Mouse (Mus musculus) left cerebral cortex, adult 8-10 months (tissue): Measurements from ENCODE around the gene D5Ertd579e. TPM values are rescaled to one million over a fixed set of nuclear protein-coding genes. Genes with fewer than 3 reads are reported as not detected.

Source experiments
- DNase-seq, 2 experiments: peaks; one replicate each; pipeline ENCODE4 v3.0.0; 2022; ENCODE audit warnings: low spot score in 2 of 2
- total RNA-seq, 4 experiments: library from RNA; stranded (reverse); gene quantifications; 2 replicates each; pipeline ENCODE4 v1.2.4; 2022

The D5Ertd579e gene
- total RNA-seq, 4 experiments from 2014 or later: 91.1 to 114 (median 96.7) TPM

- DNase-seq: no peak
Observed at GRCm38 (mm10) chr5:36608939-36609499, 86.8 kb downstream of the D5Ertd579e start.

DNA sequence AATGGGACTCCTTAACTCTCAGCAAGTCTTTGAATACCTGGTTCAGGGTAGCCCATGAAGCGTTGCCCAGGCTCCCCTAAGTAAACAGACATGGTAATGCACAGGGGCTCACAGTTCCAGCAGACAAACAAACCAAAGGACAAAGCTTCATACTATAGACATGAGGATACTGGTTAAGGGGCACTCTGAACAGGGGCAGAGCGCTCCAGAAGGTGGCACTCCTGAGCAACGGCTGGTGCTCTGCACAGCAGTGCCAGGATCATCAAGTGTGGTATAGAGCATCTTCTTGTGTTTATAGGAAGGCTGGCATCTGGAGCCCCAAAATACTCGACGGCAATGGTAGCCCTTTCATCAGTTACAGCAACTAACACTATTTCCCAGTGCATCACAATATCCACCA lies 92.8 kb downstream of the D5Ertd579e start:
- DNase-seq: no peak

- DNase-seq: no peak
Observed at GRCm38 (mm10) chr5:36602028-36602427, 93.8 kb downstream of the D5Ertd579e start.

GRCm38 (mm10) chr5:36601492-36601891 lies 94.3 kb downstream of the D5Ertd579e start:
- DNase-seq: no peak

DNA sequence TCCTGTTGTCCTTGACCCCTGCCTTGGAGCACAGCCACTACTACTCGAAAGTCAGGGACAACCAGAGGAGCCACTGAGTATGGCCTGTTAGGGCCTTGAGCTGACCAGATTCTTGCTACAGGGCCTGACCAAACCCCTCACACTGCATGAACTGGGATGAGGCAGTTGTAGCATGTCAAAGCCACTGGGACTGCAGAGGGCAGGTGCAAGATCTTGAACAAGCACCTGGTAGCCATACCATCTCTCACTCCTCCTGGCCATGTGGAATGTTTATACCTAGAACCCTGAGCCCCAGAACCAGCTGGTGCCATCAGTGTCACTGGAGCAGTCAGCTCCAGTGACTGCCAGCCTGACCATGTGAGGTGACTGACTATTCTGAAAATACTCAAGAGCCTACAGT lies 96.9 kb downstream of the D5Ertd579e start:
- no peak for DNase-seq

- no peak for DNase-seq
Observed at GRCm38 (mm10) chr5:36597653-36598052, 98.2 kb downstream of the D5Ertd579e start.

- no peak for DNase-seq
Observed at GRCm38 (mm10) chr5:36596225-36596624, 99.6 kb downstream of the D5Ertd579e start.

- no peak for DNase-seq
Observed at GRCm38 (mm10) chr5:36595115-36595514, 100.7 kb downstream of the D5Ertd579e start.

- DNase-seq: no peak
Observed at GRCm38 (mm10) chr5:36594344-36594743, 101.5 kb downstream of the D5Ertd579e start.

- no peak for DNase-seq
Observed at GRCm38 (mm10) chr5:36593176-36593575, 102.6 kb downstream of the D5Ertd579e start, which contains the start of gene Tbc1d14. Gene Tbc1d14, minus strand, starts transcription at chr5:36593276.

DNA sequence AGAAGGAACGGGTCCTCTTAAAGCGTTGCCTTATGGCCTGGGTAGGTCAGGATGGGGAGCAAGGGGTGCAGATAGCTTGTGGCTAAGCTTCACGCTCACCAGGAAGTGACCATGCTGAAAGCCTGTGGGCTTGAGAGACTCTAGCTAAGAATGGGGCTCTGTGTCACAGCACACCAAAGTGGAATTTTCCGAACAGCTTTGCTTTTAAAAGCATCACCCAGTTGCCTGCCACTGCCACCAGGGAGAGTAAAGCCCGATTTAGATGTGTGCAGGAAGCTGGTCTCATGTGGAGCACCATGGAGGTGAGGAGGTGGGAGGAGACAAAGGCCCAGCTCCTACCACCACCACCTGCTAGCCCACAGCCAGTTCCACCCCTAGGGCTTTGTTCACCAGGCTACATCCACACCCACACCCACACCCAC lies 105.3 kb downstream of the D5Ertd579e start:
- DNase-seq: peak in 1 of 2 experiments; percentile 77

DNA sequence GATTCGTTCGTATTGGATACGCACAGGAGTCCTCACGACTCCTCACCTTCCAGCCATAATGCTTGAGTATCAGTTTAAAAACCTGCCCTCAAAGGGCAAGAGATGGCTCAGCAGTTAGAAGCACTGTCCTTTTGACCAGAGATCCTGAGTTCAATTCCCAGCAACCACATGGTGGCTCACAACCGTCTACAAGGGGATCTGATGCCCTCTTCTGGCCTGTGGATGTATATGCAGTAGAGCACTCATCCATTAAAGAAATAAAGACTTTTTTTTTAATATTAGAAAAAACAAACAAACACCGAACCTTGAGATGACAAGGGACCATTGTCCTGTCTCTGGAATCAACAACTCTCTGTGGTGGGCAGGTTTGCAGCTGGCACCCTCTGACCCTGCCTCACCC lies 111.5 kb downstream of the D5Ertd579e start:
- no peak for DNase-seq

- DNase-seq: peak; percentile 90 to 99
Observed at GRCm38 (mm10) chr5:36581924-36582642, 113.7 kb downstream of the D5Ertd579e start.

DNA sequence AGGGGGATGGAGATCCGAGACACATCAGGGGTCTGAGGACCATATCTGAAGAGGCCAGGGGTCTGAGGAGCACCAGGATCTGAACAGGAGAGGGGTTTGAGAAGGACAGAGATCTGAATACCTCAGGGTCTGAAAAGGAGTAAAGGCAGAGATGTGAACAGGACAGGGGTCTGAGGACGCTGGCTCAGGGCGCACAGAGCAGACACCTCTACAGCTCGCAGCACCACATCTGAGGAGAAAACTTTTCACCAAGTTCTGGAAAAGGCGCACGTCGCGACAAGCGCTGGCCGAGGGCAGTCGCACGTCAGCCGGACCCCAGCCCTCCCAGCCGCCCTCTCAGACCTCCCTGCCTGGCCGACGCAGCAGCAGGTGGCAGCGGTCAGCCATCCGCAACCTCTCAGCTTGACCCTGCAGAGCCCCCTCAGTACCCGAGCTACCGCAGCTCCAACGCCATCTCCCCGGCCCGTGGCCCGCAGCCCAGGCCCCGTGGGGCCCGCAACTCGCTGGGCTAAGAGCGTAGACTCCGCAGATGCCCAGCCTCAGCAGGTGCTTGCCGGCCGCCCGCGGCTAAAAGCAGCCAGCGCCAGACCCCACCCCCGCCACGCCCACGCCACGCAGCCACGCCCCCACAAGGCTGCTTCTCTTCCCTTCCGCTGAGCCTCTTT lies 114.4 kb downstream of the D5Ertd579e start:
- no peak for DNase-seq

- no peak for DNase-seq
Observed at GRCm38 (mm10) chr5:36579967-36580366, 115.9 kb downstream of the D5Ertd579e start.

- DNase-seq: no peak
Observed at GRCm38 (mm10) chr5:36578982-36579381, 116.8 kb downstream of the D5Ertd579e start.

DNA sequence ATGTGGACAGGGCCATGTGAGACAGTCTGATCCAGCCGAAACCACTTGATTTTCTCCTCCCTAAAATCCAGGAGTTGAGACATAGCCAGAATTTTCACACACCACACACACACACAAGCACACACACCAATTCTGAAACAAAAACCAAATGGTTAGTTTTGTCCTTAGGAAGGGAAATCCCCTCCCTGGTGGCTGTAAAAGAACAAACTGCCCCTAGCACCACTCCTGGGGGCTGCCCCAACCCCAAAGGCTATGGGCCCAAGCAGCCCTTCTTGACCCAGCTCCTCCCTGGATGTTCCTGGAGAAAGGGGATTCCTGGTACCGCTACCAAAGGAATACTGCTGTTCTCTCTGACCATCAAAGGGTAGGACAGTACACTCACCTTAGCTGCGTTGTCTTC lies 119.4 kb downstream of the D5Ertd579e start:
- DNase-seq: no peak

GRCm38 (mm10) chr5:36575745-36576144 lies 120.1 kb downstream of the D5Ertd579e start:
- no peak for DNase-seq

DNA sequence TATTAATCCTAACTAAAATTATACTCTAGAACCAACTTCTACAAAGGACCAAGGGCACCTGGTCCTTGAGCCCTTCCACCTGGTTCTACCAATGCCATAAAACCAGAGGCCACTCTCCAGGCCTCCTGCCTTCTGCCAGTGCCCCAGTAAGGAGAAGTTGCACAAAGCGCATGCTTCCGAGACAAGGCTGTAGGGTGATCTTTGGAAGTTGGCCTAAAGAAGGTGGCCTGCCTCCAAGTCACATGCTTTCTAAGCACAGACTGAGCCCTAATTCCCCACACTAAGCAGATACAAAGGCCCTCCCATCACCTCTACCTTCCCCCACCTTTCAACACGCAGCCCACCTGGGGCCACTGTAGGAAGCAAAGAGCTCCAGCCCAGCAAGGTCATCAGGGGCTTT lies 120.6 kb downstream of the D5Ertd579e start:
- DNase-seq: no peak

DNA sequence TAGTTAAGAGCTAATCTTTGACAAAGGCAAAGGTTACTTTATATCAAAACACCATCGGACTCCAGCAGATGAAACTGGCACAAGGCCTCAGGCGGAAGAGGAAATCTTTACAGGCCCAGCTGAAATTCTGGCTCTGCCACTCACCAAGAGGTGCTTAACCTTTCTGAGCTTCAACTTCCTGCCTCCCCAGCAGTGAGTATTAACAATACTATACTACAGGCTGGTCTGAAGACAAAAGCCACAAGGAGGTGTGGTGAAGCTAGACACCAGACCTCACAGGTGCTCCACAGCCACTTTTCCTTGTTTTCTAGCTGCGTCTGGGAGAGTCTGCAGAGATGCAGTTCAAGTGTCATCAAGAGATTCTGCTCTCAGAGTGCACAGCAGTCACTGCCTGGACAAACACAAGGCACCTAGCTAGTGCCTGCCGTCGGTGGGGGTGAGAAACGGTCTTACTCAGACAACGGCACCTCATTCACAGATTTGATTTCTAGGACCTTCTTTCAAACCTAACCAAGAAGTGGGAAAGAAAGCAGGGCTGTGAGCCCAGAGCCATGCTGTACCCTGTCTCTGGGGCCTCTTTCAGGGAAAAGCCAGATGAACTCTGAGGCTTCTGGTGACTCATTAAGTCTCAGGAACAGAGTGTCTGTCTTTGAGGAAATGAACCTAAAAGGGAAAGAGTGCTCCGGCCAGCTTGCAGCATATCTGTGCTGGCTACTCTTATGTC lies 121.5 kb downstream of the D5Ertd579e start:
- no peak for DNase-seq

DNA sequence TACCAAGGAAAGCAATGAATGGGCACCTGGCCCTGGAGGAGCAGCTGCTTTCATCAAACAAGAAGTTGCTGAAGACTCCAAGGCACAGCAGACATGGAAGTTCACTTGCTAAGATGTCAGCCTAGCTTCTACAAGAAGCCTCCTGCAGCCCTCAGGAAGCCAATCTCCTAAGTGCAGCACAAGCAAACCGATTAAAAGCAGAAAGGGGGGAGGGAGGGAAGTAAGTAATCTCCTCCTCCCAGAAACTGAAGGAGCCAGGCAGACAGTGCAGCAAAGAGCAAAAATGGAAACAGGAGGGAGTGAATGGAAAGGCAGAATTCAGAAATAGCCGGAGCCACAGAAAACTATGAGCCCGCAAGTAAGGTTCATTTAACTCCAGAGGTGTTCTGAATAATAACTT lies 122.5 kb downstream of the D5Ertd579e start:
- no peak for DNase-seq

DNA sequence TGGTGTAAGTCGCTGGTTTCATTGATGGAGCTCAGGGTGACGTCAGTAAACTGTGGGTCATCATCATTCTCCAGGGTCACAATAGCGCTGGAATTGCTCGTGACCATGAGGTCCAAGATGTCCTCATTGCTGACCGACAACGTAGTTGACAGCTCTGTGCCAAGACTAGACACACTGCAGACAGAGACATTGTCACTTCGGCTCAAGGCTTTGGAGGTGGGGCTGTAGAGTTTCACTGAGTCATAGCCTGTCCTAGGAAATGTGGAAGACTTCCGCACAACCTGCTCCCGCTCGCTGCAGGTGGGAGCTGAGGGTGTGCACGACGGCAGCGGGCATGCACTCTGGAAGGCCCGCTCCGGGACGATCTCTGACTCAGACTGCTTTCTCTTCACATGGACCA lies 124.5 kb downstream of the D5Ertd579e start:
- DNase-seq: no peak
